Mouse (Mus musculus): ENCODE results near the gene Mindy4. TPM values are rescaled to one million over a fixed set of nuclear protein-coding genes. Genes with fewer than 3 reads are reported as not detected.

Gene Mindy4
- polyA plus RNA-seq, 1 experiment from 2014 or later: 24.8 TPM

DNA sequence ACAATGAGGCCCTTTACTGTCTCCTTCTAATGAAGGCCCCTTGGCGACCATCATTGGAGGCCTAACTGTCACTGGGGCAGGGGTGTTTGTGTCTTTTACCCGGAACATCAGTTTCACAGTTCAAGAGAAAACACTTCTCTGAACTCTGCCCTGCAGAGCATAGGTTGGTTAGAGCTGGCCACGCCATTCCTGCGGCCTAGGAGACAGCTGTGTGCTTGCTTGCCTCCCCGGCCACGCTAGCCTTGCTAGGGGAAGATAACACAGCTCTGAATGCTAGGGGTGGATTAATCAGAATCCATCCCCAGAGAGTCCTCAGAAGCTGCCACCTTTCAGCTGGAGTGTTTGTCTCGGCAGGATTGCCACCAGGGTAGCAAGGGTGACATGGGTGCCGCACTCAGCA lies 96.3 kb downstream of the Mindy4 start:
- H3K36me3 ChIP-seq (replicated peaks): peaks cover 91% of the 10 kb centered on the region

DNA sequence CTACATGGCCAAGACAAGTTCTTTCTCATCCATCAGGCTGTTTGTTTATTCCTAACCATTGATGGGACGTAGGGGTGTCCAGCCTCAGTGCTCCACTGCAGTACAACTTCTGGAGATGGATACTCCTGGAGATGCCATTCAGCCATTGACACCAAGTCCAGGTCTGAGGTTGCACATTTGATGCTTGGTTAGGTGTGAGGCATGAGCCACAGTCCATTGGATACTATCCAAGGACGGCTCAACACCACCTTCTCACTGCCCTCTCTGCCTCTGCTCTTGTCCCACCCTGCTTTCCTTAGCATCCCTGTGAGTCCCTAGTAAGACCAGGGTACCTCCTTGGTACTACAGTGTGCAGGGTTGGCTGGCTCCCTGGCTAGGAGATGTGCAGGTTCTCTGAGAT lies 96.7 kb downstream of the Mindy4 start:
- Histone ChIP-seq H3K9me3 (no peaks in the 10 kb centered on the region), H3K4me3 (no peak overlapping the region), H3K36me3 (replicated peaks) (peaks cover 86% of the 10 kb centered on the region), H3K4me1 (no peaks in the 10 kb centered on the region), H3K27me3 (ENCODE audit: poor library complexity, severe bottlenecking) (no peaks in the 10 kb centered on the region), H3K27ac (no peak overlapping the region)
- no peak for DNase-seq (ENCODE audit: extremely low spot score, low spot score)
- WGBS: 94% methylated on average over 2 of the region's 2 CpGs

More for the DNA sequence above, 96.3 kb downstream of the Mindy4 start:
- no peak for DNase-seq (ENCODE audit: extremely low spot score, low spot score)
- no peaks in the 10 kb centered on the region for H3K4me1 ChIP-seq
- H3K4me3 ChIP-seq: no peak overlapping the region
- H3K27me3 ChIP-seq (ENCODE audit: poor library complexity, severe bottlenecking): no peaks in the 10 kb centered on the region
- H3K27ac ChIP-seq: no peak overlapping the region
- no peaks in the 10 kb centered on the region for H3K9me3 ChIP-seq
- WGBS: 89% methylated on average over 8 of the region's 8 CpGs

DNA sequence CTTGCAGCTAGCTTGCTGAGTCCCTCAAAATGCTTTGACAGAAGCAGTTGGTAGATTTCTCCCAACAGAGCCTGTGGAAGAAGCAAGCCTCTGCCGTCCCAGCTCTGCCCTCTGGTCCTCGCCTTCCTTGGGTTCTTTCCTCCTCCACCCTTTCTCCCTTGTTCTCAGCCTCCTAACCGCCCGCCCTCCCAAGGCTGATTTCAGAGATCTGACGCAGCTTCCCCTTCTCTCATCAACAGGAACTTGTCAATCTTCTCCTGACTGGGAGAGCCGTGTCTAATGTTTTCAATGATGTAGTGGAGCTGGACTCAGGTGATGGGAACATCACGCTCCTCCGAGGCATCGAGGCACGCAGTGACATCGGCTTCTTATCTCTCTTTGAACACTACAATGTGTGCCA lies 97.5 kb downstream of the Mindy4 start:
- Histone ChIP-seq H3K9me3 (no peaks in the 10 kb centered on the region), H3K4me1 (peaks cover 5% of the 10 kb centered on the region; the same call in 1 of the 2 replicates), H3K36me3 (replicated peaks) (peaks cover 78% of the 10 kb centered on the region), H3K4me3 (no peak overlapping the region), H3K27ac (no peak overlapping the region), H3K27me3 (ENCODE audit: poor library complexity, severe bottlenecking) (no peaks in the 10 kb centered on the region)
- DNase-seq (ENCODE audit: extremely low spot score, low spot score): no peak
- WGBS: 91% methylated on average over 11 of the region's 11 CpGs

DNA sequence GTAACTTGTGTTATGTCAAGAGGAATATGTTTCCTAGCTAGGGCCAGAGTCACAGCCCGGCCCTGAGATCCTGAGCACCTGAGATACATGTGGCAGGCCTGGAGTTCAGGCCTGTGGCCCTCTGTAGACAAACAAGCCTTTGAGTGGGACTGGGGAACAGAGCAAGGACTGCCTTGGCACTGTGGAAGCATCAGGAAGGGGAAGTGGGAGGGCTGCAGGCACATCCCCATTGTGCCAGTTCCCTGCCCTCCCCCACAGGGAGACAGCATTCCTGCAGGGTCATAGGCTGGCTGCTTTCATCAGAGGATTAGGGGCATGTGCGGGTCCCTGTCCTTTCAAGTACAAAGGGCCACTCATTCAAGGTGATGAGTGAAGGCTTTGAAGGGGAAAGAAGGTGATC lies 107.0 kb downstream of the Mindy4 start:
- 49% methylated on average over 2 of the region's 2 CpGs for WGBS
- no peaks in the 10 kb centered on the region for H3K9me3 ChIP-seq
- peak overlapping the region; percentile 49 for H3K27ac ChIP-seq
- H3K36me3 ChIP-seq (replicated peaks): peaks cover 58% of the 10 kb centered on the region
- H3K4me1 ChIP-seq: peaks cover 52% of the 10 kb centered on the region
- DNase-seq (ENCODE audit: extremely low spot score, low spot score): no peak
- no peak overlapping the region for H3K4me3 ChIP-seq
- no peaks in the 10 kb centered on the region for H3K27me3 ChIP-seq (ENCODE audit: poor library complexity, severe bottlenecking)

DNA sequence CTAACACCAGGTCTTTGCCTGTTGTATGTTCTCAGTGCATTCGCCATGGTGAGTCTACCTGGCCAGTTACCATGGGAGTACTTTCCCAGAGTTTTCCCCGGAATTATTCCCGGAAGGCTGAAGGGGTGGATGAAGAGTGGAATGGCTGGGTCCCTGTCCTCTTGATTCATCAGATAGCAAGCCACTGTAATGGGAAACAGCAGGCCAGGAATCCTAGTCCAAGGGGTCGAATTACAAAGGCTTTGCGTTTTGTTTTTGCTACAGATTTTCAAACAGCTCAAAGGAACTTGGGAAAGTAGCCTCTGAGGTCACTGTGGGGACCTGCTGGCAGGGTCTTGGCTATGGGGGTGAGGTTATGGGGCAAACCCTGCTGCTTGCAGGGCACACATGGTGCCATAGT lies 108.8 kb downstream of the Mindy4 start:
- Histone ChIP-seq H3K27ac (peak overlapping the region; percentile 36; the same call in 1 of the 2 replicates), H3K9me3 (no peaks in the 10 kb centered on the region), H3K36me3 (replicated peaks) (peaks cover 58% of the 10 kb centered on the region), H3K27me3 (ENCODE audit: poor library complexity, severe bottlenecking) (no peaks in the 10 kb centered on the region), H3K4me3 (no peak overlapping the region), H3K4me1 (peaks cover 37% of the 10 kb centered on the region)
- no peak for DNase-seq (ENCODE audit: extremely low spot score, low spot score)
- 59% methylated on average over 5 of the region's 5 CpGs for WGBS

DNA sequence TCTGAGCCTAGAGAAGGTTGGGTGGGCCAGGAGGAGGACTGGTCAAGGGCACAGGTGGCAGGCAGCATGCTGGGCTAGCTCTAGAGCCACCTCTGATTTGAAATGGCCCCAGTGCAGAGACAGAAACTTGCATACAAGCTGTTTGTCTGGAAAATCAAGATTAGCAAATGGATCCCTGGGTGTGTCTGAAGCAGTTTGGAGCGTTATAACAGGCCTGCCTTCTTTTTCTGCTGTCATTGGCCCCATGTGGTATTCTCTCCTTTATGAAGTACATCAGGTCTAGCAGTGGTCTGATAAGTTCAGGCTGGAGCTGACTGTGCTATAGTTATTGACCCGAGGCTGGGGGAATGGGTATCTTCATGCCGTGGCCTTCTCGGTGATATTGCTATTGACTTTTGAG lies 110.7 kb downstream of the Mindy4 start:
- 91% methylated on average over 4 of the region's 4 CpGs for WGBS
- Histone ChIP-seq H3K4me3 (no peak overlapping the region), H3K4me1 (peaks cover 37% of the 10 kb centered on the region), H3K36me3 (replicated peaks) (peaks cover 58% of the 10 kb centered on the region), H3K9me3 (no peaks in the 10 kb centered on the region), H3K27ac (no peak overlapping the region; the same call in 1 of the 2 replicates), H3K27me3 (ENCODE audit: poor library complexity, severe bottlenecking) (no peaks in the 10 kb centered on the region)
- DNase-seq (ENCODE audit: extremely low spot score, low spot score): no peak

DNA sequence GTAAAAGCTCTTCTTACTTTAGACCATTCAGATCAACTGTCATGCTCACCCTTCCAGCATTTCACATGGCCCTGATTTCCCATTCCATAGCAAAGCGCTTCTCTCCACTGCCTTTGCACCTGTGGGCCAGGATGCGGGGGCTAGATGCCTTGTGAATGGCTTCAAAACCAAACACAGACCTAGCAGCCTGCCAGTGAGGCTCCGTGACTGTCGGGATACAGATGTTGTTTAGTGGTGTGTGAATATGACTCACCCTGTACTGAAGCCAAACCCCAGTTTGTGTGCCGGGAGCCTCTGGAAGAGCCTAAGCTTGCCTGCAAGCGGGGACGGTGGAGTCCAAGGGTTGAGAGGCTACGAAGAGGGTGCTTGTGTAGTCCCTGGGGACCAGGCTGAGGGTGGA lies 111.4 kb downstream of the Mindy4 start:
- peaks cover 37% of the 10 kb centered on the region for H3K4me1 ChIP-seq
- no peak overlapping the region for H3K4me3 ChIP-seq

DNA sequence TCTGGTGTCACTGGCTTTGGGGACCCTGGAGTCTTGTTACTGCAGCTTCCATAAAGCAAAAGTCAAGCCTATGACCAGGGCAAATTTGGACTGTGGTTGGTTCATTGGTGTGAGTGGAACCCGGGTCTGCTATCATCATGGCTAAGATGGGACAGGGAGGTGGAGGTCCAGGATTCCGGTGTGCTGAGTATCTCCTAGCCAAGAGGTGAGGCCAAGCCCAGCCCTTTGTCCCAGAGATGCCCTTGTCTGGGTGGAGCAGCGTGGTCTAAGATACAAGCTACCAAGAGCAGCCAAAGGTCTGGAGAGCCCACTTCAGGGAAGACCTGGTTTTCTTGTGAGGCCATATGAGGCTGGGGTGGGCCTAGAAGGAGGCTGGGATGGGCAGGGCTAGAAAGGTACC lies 115.4 kb downstream of the Mindy4 start:
- no peak for DNase-seq (ENCODE audit: extremely low spot score, low spot score)
- H3K27ac ChIP-seq: no peak overlapping the region
- peaks cover 3% of the 10 kb centered on the region; the same call in 1 of the 2 replicates for H3K4me1 ChIP-seq
- no peaks in the 10 kb centered on the region for H3K9me3 ChIP-seq
- H3K4me3 ChIP-seq: no peak overlapping the region
- peaks cover 23% of the 10 kb centered on the region for H3K36me3 ChIP-seq (replicated peaks)
- no peaks in the 10 kb centered on the region for H3K27me3 ChIP-seq (ENCODE audit: poor library complexity, severe bottlenecking)
- WGBS: 94% methylated on average over 3 of the region's 3 CpGs

More for the DNA sequence above, 111.4 kb downstream of the Mindy4 start:
- Histone ChIP-seq H3K36me3 (replicated peaks) (peaks cover 56% of the 10 kb centered on the region), H3K27me3 (ENCODE audit: poor library complexity, severe bottlenecking) (no peaks in the 10 kb centered on the region), H3K9me3 (no peaks in the 10 kb centered on the region), H3K27ac (no peak overlapping the region)
- WGBS: 84% methylated on average over 8 of the region's 8 CpGs
- DNase-seq (ENCODE audit: extremely low spot score, low spot score): no peak

DNA sequence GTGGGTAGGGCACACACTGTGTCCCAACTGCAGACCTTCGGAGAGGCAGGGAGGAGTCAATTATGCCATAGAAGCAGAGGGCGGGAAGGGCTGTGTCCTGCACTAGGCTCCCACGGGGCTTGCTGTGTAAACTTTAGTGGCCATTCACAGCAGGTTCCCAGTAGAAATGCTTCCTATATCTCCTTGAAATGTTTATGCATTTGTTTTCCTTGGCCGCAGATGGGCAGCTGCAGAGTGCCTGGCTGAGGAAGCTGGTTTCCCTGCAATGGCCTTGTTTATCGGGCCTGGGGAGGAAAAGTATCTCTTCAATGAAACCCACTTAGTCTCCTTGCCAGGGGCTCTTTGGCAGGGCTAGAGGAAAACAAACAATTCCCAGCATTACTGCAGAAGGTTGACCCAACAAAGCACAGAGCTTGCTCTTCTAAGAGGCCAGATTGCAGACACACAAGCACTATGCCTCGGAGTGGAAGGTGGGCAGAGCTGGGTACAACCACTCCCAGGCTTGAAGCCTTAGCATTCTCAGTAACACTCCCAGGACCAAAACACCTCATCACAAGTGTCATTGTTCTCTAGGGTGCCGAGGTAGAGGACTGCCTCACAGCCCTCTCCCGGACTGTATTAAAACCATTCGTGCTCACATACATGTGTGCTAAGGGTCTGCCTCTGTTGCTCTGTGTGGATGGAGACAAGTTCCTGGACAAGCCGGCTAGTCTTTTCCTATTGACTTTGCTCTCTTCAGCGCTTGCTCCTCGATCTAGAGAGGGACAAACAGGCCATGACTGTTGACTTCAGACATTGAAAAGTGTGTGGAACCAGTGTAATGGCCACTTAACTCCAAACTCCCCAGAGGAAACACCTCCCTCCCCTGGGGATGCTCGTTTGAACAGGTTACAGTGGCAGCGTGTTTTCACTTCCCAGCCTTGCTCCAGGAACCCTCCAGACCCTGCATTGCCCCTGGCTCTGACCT lies 116.7 kb downstream of the Mindy4 start:
- WGBS: 82% methylated on average over 14 of the region's 14 CpGs

DNA sequence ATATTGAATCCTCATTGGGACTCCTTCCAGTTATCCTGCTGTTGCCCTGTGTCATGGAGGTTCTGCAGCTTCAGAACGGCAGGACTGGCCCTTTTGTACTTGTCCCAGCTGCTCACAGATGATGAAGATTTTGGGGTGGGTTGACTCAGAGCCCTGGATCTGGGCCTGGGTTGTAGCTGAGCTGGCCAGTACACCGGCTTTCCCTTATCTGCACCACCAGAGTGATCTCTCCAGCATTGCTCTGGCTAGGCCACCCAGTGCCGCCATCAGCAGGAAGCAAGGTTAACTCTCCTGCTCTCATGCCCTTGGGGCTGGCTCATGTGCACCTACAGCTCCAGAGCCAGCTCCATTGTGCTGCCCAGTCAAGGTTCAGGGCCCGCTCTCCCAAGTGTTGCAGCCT lies 117.7 kb downstream of the Mindy4 start:
- peak overlapping the region; percentile 44; the same call in 1 of the 2 replicates for H3K27ac ChIP-seq
- no peaks in the 10 kb centered on the region for H3K27me3 ChIP-seq (ENCODE audit: poor library complexity, severe bottlenecking)
- no peak overlapping the region for H3K4me3 ChIP-seq
- WGBS: 92% methylated on average over 4 of the region's 4 CpGs
- no peaks in the 10 kb centered on the region for H3K9me3 ChIP-seq
- no peak for DNase-seq (ENCODE audit: extremely low spot score, low spot score)
- peaks cover 5% of the 10 kb centered on the region; the same call in 1 of the 2 replicates for H3K4me1 ChIP-seq
- peaks cover 18% of the 10 kb centered on the region for H3K36me3 ChIP-seq (replicated peaks)

More for the DNA sequence above, 116.7 kb downstream of the Mindy4 start:
- Histone ChIP-seq H3K36me3 (replicated peaks) (peaks cover 18% of the 10 kb centered on the region), H3K27ac (no peak overlapping the region), H3K4me3 (no peak overlapping the region), H3K27me3 (ENCODE audit: poor library complexity, severe bottlenecking) (no peaks in the 10 kb centered on the region), H3K4me1 (peaks cover 1% of the 10 kb centered on the region; the same call in 1 of the 2 replicates), H3K9me3 (no peaks in the 10 kb centered on the region)
- no peak for DNase-seq (ENCODE audit: extremely low spot score, low spot score)

DNA sequence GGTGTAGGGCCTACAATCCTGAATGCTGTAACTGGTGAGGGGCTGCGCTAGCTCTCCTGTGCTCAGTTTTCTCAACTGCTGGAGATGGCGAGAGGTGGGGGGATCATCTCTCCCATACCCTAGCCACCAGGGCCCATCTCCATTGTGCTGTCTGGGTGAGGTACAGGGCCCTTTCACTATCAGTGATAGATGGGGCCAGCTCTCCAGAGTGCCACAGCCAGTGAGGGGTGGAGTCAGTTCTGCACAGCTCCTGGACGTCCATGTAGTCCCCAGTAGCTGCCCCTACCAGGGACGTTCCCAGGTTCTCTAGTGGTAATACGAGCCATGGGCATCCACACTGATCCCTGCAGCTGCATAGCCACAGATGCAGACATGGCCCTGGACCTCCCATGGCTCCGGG lies 118.3 kb downstream of the Mindy4 start:
- H3K4me1 ChIP-seq: peaks cover 5% of the 10 kb centered on the region; the same call in 1 of the 2 replicates
- no peaks in the 10 kb centered on the region for H3K9me3 ChIP-seq
- no peaks in the 10 kb centered on the region for H3K27me3 ChIP-seq (ENCODE audit: poor library complexity, severe bottlenecking)
- H3K27ac ChIP-seq: no peak overlapping the region
- WGBS: 79% methylated on average over 6 of the region's 6 CpGs
- no peak overlapping the region for H3K4me3 ChIP-seq
- H3K36me3 ChIP-seq (replicated peaks): peaks cover 18% of the 10 kb centered on the region
- DNase-seq (ENCODE audit: extremely low spot score, low spot score): no peak

DNA sequence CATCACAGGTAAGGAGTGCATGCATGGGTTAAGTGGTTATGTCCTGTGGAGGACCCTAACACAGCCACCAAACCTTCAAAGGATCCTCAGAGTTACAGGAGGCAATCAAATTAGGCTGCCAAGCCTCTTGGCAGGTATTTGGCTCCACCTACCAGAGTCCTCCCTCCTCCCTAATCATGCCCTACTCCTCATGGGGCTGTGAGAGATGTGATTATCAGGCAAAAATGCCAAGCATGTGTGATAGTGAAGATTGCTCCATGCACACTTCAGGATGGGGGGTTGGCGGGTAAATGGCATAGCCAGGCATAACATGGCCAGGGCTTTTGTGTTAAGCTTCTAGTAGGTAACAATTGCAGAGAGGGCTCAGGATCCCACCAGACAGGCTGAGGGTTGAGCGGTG lies 119.8 kb downstream of the Mindy4 start:
- Histone ChIP-seq H3K36me3 (replicated peaks) (peaks cover 15% of the 10 kb centered on the region), H3K4me3 (no peak overlapping the region), H3K27ac (no peak overlapping the region), H3K27me3 (ENCODE audit: poor library complexity, severe bottlenecking) (no peaks in the 10 kb centered on the region), H3K4me1 (peaks cover 5% of the 10 kb centered on the region; the same call in 1 of the 2 replicates), H3K9me3 (no peaks in the 10 kb centered on the region)
- 96% methylated on average over 2 of the region's 2 CpGs for WGBS
- no peak for DNase-seq (ENCODE audit: extremely low spot score, low spot score)

Measured in forebrain, embryonic 10.5 days (tissue).